Mouse (Mus musculus): ENCODE data around the gene Tmem110. TPM values are rescaled to one million over a fixed set of nuclear protein-coding genes. Genes with fewer than 3 reads are reported as not detected.

Tmem110 gene
- polyA plus RNA-seq, 1 experiment: 24.8 TPM

DNA sequence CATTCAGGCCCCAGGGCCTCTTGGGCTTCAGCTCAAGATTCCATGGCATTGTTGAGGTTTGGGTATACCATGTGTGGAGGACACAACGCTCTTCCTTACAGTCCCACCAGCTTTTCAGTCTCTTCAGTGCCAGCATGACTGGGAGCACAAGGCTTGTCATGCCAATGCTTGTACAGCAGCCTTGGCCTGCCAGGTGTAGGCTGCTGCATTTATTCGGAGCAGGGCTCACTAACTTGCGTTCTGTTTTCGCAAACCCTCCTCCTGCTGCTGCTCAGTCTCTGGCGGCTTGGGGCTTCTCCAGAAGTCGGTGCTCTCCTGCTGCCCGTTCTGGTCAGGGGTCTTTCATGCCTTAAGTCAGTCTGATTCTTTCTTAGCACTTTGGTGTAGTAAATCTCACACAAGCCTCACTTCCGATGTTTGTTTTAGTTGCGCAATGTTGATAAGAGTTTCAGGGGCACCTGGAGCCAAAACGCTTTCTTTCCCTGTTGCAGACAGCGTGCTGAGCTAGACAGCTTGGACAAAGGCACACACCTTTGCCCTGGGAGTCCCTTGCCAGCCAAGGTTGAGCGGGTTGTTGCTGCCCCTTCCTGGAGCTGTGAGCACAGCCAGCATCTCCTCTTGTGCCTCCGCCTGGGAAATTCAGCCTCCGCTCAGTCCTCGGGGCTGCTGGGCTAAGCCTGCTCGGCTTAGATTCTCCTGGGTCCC is 36.2 kb downstream of the Tmem110 start:
- H3K4me3 ChIP-seq (ENCODE audit: insufficient read depth, low read length): no peak overlapping the region
- H3K27ac ChIP-seq (ENCODE audit: insufficient read depth, low read length): no peak overlapping the region
- no peaks in the 10 kb centered on the region for H3K4me1 ChIP-seq (ENCODE audit: control insufficient read depth, insufficient read depth, low read length)
- TF ChIP-seq CTCF (IDR thresholded peaks at IDR 0.05; ENCODE audit: borderline replicate concordance, insufficient read depth, low read length): no peak
- no peak for TF ChIP-seq POLR2A (IDR thresholded peaks at IDR 0.05; ENCODE audit: low read depth, low read length)

GRCm38 (mm10) chr14:30862368-30862767 is 37.0 kb downstream of the Tmem110 start:
- Histone ChIP-seq H3K4me1 (ENCODE audit: control insufficient read depth, insufficient read depth, low read length) (no peaks in the 10 kb centered on the region), H3K27ac (ENCODE audit: insufficient read depth, low read length) (no peak overlapping the region), H3K4me3 (ENCODE audit: insufficient read depth, low read length) (no peak overlapping the region)
- no peak for TF ChIP-seq CTCF (IDR thresholded peaks at IDR 0.05; ENCODE audit: borderline replicate concordance, insufficient read depth, low read length)

DNA sequence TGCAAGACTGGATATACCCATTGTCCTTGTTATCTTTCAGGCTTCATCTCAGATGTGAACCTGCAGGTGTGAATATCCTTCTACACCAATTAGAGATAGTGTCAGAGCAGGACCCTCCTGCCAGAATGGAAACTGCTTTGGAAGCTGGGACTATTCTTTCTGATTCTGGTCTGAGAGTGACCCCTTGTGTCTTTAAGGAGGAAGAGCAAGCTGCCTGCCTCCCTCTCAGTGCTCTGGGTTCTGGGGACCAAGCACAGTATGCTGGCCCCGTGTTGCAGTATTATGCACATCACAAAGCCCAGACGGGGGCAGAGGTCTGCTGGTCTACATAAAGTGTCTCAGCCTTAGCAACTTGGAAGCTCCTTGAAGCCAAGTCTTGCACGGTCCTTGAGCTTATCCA is 39.9 kb downstream of the Tmem110 start:
- Histone ChIP-seq H3K4me1 (ENCODE audit: control insufficient read depth, insufficient read depth, low read length) (no peaks in the 10 kb centered on the region), H3K4me3 (ENCODE audit: insufficient read depth, low read length) (no peak overlapping the region), H3K27ac (ENCODE audit: insufficient read depth, low read length) (no peak overlapping the region)
- TF ChIP-seq CTCF (IDR thresholded peaks at IDR 0.05; ENCODE audit: borderline replicate concordance, insufficient read depth, low read length): peak; percentile 26; the same call in 1 of the 2 replicates
- TF ChIP-seq POLR2A (IDR thresholded peaks at IDR 0.05; ENCODE audit: low read depth, low read length): no peak

- no peak overlapping the region for H3K27ac ChIP-seq (ENCODE audit: insufficient read depth, low read length)
- no peaks in the 10 kb centered on the region for H3K4me1 ChIP-seq (ENCODE audit: control insufficient read depth, insufficient read depth, low read length)
- H3K4me3 ChIP-seq (ENCODE audit: insufficient read depth, low read length): no peak overlapping the region
- TF ChIP-seq POLR2A (IDR thresholded peaks at IDR 0.05; ENCODE audit: low read depth, low read length) (no peak), CTCF (IDR thresholded peaks at IDR 0.05; ENCODE audit: borderline replicate concordance, insufficient read depth, low read length) (peak; percentile 88)
These were observed 41.7 kb downstream of the Tmem110 start for GRCm38 (mm10) chr14:30867042-30867441.

GRCm38 (mm10) chr14:30868826-30869225 is 43.4 kb downstream of the Tmem110 start:
- Histone ChIP-seq H3K4me3 (ENCODE audit: insufficient read depth, low read length) (no peak overlapping the region), H3K27ac (ENCODE audit: insufficient read depth, low read length) (no peak overlapping the region), H3K4me1 (ENCODE audit: control insufficient read depth, insufficient read depth, low read length) (no peaks in the 10 kb centered on the region)
- no peak for TF ChIP-seq POLR2A (IDR thresholded peaks at IDR 0.05; ENCODE audit: low read depth, low read length)
- TF ChIP-seq CTCF (IDR thresholded peaks at IDR 0.05; ENCODE audit: borderline replicate concordance, insufficient read depth, low read length): no peak

- H3K4me3 ChIP-seq (ENCODE audit: insufficient read depth, low read length): no peak overlapping the region
- no peak for TF ChIP-seq CTCF (IDR thresholded peaks at IDR 0.05; ENCODE audit: borderline replicate concordance, insufficient read depth, low read length)
- no peak for TF ChIP-seq POLR2A (IDR thresholded peaks at IDR 0.05; ENCODE audit: low read depth, low read length)
- no peak overlapping the region for H3K27ac ChIP-seq (ENCODE audit: insufficient read depth, low read length)
- no peaks in the 10 kb centered on the region for H3K4me1 ChIP-seq (ENCODE audit: control insufficient read depth, insufficient read depth, low read length)
These were observed 44.0 kb downstream of the Tmem110 start for GRCm38 (mm10) chr14:30869391-30869801.

DNA sequence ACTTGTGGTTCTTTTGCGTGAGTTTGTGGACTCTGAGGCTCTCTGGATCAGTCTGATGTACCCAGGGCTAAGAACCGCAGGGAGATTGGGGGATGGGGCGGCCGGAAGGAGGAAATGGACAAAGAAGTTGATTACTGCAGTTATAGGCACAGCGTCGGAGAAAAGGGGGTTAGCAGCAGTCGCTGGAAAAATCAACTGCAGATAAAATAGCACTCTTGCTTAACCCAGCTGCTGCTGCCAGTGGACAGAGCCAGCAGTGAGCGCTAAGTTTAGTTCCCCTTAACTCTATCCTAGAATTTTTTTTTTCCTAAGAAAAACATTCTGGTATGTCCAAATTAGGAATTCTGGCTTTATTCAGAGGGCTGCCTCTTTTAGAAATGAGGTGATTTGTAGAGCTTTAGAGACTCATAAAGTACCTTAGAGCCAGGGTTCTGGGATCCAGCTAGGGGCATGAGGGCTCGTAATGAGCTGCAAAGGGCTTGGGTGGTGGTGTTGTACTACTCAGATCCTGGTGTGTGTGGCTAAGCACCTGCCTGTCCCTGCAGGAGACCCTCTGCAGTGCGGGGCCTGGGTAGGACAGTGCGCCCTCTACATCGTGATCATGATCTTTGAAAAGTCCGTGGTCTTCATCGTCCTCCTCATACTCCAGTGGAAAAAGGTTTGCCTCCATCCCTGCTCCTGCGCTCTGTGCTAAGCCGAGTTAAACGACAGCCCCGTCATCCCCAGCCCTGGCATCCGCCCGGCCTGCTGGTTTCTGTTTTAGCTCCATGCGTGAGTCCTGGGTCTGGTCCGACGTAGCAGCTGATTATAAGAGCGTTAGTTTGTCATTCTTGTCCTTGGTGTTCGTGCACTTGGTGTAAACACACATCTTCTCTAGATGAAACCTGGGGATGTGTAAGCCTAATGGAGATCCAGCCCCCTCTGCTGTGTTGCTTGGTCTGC is 45.1 kb downstream of the Tmem110 start:
- Histone ChIP-seq H3K4me3 (ENCODE audit: insufficient read depth, low read length) (no peak overlapping the region), H3K27ac (ENCODE audit: insufficient read depth, low read length) (peak overlapping the region; percentile 82), H3K4me1 (ENCODE audit: control insufficient read depth, insufficient read depth, low read length) (no peaks in the 10 kb centered on the region)
- TF ChIP-seq CTCF (IDR thresholded peaks at IDR 0.05; ENCODE audit: borderline replicate concordance, insufficient read depth, low read length): no peak
- 0 out of 2 replicates have a peak, but pooled peaks have one; percentile 4 for TF ChIP-seq POLR2A (IDR thresholded peaks at IDR 0.05; ENCODE audit: low read depth, low read length)

DNA sequence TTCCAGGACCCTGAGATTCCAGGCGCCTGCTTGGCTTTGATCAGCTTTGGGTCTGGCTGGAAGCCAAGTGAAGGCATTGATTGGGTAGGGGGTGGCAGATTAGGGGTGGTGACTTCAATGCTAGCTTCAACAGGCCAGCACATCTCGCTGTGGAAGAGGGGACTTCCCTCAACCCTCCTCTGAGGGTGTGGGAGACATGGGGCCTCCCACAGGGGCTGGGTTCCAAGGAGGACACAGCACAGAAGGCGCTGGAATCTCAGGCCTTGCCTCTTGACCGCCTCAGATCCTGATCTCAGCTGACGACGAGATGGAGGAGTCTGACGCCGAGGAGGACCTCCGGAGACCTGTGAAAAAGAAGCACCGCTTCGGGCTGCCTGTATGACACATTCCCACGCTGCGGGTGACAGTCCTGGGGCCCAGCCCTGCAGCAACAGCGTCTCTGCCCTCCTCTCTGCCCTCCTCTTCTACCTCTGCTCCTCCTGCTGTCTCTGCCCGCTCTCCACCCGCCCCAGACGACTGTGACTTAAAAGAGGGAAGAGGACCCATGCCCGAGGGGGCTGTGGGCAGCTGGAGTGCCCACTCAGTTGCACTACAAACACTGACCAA is 48.8 kb downstream of the Tmem110 start:
- H3K27ac ChIP-seq (ENCODE audit: insufficient read depth, low read length): no peak overlapping the region
- no peak for TF ChIP-seq CTCF (IDR thresholded peaks at IDR 0.05; ENCODE audit: borderline replicate concordance, insufficient read depth, low read length)
- no peak for TF ChIP-seq POLR2A (IDR thresholded peaks at IDR 0.05; ENCODE audit: low read depth, low read length)
- no peaks in the 10 kb centered on the region for H3K4me1 ChIP-seq (ENCODE audit: control insufficient read depth, insufficient read depth, low read length)
- H3K4me3 ChIP-seq (ENCODE audit: insufficient read depth, low read length): no peak overlapping the region

- no peak overlapping the region for H3K4me3 ChIP-seq (ENCODE audit: insufficient read depth, low read length)
- no peak for TF ChIP-seq POLR2A (IDR thresholded peaks at IDR 0.05; ENCODE audit: low read depth, low read length)
- no peak for TF ChIP-seq CTCF (IDR thresholded peaks at IDR 0.05; ENCODE audit: borderline replicate concordance, insufficient read depth, low read length)
- no peak overlapping the region for H3K27ac ChIP-seq (ENCODE audit: insufficient read depth, low read length)
- no peaks in the 10 kb centered on the region for H3K4me1 ChIP-seq (ENCODE audit: control insufficient read depth, insufficient read depth, low read length)
These were observed 49.9 kb downstream of the Tmem110 start for GRCm38 (mm10) chr14:30875130-30875865.
